Mouse (Mus musculus) spleen, adult 2 months (tissue): ENCODE measurements around the gene Szrd1.

ENCODE experiments used
- CTCF ChIP-seq: fragments of 200-500 bp; IDR thresholded peaks from 2 replicates; pipeline ENCODE4 v1.5.1; 2011; ENCODE audit warnings: mild to moderate bottlenecking, inconsistent platforms; ENCODE audit not compliant: insufficient read depth, insufficient read length, insufficient replicate concordance; ENCODE audit errors: extremely low read depth
- POLR2A ChIP-seq: fragments of 200-500 bp; IDR thresholded peaks from 2 replicates; pipeline ENCODE4 v1.6.1; 2011; ENCODE audit warnings: low read depth, low read length, inconsistent platforms

- TF ChIP-seq POLR2A (no peak), CTCF (no peak)
Observed at GRCm38 (mm10) chr4:141167156-141167555, 27.6 kb upstream of the Szrd1 start.
